Mouse (Mus musculus): Measurements from ENCODE around the gene Rnf121.
A peak's percentile ranks its signal among the peaks of the same experiment; 100 is the strongest.

The Rnf121 gene

DNA sequence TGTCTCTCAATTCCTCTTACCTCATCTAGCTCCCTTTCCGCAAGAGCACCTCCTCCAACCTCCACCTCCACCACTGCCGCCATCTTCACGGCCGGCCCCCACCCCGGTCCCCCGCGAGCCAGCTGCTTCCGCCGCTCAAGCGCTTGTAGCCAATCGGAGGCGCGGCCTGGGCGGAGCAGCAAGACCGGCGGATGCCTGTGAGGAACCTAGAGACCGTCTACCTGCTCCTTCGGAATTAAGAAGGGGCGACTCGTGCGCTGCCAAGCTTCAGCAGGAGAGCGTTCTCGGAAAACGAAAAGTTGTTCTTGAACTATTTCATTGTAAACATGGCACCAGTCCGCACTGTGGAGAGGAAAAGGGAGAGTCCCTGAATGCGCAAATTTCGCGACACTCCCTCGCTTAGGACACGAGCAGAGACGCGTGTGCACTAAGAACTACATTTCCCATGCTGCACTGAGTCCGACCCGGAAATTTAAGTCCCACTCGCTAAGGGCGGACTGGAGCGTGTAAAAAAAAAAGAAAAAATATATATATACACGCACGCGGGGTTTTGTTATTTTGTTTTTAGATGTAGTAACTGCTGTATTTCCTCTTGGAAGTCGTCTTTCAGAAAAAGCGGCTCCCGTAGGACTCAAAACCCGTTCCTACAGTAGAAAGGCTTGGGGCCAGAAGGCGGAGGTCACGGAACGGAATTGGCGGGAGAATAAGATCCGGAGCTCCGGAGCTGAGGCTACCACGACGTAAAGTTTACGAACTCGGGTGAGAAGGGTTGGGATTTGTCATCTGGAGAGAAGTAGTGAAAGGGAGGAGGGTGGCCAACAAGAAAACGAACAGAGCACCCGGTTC is at the start of gene Rnf121, which contains the start of the genes Xndc1 and Xntrpc:
TSS of gene Rnf121 (minus strand) at position 424 of the 846 bp plus-strand sequence.
TSS of gene Xndc1 (plus strand) at position 466 of the 846 bp plus-strand sequence.
TSS of gene Xntrpc (plus strand) at position 668 of the 846 bp plus-strand sequence.
- peak; percentile 95 for DNase-seq (ENCODE audit: extremely low spot score)

GRCm38 (mm10) chr7:102113151-102113729 is 48.0 kb upstream of the Rnf121 start:
- no peak for DNase-seq (ENCODE audit: extremely low spot score)

DNA sequence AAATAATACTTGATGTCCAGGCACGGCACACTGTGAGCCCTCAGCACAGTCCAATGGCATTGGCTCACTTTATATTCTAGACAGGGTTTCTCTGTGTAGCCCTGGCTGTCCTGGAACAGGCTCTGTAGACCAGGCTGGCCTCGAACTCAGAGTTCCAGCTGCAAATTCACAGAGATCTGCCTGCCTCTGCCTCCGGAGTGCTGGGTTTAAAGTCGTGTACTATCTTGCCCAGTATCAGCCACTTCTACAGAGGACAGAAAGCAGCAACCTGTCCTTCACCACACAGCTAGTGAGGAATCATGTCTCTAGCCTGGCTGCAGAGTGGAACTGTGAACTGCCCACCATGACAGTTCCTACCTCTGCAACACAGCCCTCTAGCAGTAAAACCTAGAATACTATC is 44.5 kb upstream of the Rnf121 start:
- no peak for DNase-seq (ENCODE audit: extremely low spot score)

GRCm38 (mm10) chr7:102109171-102109570 is 43.9 kb upstream of the Rnf121 start, which contains the start of gene Art5:
Art5 (minus strand) TSS chr7:102109489.
- DNase-seq (ENCODE audit: extremely low spot score) = no peak

DNA sequence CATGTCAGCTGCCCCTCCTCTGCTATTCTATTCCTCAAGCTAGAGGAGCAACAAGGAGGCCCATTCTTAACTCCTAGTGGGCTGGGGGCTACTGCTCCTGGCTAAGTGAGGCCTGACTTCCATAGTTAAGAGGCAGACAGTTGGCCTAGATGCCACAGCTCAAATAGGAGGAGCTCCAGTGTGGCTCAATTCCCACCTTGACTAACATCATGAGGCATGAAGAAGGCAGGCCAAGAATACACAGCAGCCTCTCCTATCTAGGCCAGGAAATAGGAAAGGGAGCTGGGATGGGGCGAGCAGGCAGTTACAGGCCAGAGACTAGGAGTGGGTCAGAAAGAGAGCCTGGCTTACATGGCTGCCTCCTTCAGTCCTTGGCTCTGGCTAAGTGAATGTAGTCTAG is 42.9 kb upstream of the Rnf121 start:
- DNase-seq (ENCODE audit: extremely low spot score) = no peak

DNA sequence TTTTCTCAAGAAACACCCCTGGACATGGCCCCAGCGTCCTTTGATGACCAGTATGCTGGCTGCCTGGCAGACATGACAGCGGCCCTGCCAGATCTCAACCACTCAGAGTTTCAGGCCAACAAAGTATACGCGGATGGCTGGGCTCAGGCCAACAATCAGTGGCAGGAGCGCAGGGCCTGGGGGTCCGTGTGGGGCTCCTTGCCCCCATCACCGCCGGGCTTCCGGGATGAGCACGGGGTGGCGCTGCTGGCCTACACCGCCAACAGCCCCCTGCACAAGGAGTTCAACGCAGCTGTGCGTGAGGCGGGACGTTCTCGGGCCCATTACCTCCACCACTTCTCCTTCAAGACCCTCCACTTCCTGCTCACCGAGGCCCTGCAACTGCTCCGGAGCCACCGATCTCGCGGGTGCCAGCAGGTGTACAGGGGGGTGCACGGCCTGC is 41.5 kb upstream of the Rnf121 start:
- DNase-seq (ENCODE audit: extremely low spot score) = peak; percentile 39

- no peak for DNase-seq (ENCODE audit: extremely low spot score)
Observed at GRCm38 (mm10) chr7:102104126-102104525, 38.9 kb upstream of the Rnf121 start.

DNA sequence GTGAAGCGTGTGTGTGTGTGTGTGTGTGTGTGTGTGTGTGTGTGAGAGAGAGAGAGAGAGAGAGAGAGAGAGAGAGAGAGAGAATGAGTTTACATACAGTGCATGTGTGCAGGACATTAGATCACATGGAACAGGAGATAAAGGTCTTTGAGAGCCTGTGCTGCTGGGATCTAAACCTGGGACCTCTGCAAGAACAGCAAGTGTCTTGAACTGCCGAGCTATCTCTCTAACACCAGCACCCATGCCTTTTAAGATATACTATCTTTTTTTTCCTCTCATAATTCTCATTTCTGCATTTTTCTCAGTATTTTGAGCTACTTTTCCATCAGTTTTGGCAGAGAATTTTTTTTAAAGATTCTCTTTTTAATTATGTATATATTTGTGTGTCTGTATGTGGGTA is 38.3 kb upstream of the Rnf121 start:
- DNase-seq (ENCODE audit: extremely low spot score) = no peak

DNA sequence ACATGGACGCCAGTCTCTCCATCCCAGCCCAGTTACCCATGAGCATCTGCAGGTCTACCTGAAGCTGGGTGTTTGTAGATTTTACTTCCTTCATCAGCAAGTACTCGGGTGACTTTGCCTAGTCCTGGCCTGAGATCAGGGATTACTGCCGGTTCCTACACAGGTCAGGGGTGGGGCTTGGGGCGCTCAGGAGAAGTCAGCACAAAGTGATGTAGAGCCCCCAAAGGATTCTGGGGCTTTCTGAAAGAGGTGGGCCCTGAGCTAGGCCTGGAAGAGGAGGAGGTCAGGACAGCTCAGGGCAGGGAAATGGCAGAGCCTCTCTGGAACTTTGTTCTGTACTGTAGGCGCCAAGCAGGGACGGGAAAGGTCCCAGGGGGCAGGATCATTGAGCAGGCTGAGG is 37.4 kb upstream of the Rnf121 start:
- peak; percentile 17 for DNase-seq (ENCODE audit: extremely low spot score)

DNA sequence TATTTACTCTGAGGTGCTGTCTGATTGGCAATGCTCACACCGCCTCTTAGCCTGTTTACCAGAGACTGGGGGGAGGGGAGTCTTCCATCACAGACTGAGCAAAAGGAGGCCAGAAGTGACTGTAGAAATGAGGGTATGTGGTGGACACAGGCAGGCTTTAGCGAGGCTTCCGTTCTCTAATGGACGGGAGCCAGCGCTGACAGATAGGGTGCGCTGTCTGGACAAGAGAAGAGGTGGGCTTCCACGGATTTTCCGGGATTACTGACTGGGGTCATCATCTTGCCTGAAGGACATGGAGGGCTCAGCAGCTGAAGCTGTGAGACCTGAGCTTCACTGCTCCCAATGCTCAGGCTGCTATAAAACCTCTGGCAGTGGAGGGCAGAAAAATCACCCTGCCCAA is 37.0 kb upstream of the Rnf121 start:
- DNase-seq (ENCODE audit: extremely low spot score) = peak; percentile 22

DNA sequence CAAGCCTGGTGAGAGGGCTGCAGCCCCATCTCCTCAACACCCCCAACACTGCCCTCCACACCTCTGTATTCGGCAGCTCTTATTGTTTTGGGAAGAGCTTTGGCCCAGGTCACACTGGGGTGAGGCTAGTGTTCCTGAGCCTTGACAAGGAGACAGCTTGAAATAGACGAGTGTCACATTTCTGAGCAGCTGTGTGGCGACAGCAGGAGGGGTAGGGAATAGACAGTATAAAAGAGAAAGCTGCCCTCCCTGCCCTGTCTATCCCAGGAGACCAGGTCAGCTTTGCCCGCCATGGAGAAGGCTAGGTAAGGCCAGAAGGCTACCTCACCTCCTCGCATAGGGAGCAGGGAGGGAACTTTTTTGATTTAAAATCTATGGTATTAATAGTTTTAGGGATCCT is 36.2 kb upstream of the Rnf121 start, which contains the start of gene Art1:
TSS of gene Art1 (plus strand) at position 257 of the 400 bp plus-strand sequence.
- DNase-seq (ENCODE audit: extremely low spot score) = peak; percentile 19

GRCm38 (mm10) chr7:102100868-102101267 is 35.6 kb upstream of the Rnf121 start:
- DNase-seq (ENCODE audit: extremely low spot score) = no peak

DNA sequence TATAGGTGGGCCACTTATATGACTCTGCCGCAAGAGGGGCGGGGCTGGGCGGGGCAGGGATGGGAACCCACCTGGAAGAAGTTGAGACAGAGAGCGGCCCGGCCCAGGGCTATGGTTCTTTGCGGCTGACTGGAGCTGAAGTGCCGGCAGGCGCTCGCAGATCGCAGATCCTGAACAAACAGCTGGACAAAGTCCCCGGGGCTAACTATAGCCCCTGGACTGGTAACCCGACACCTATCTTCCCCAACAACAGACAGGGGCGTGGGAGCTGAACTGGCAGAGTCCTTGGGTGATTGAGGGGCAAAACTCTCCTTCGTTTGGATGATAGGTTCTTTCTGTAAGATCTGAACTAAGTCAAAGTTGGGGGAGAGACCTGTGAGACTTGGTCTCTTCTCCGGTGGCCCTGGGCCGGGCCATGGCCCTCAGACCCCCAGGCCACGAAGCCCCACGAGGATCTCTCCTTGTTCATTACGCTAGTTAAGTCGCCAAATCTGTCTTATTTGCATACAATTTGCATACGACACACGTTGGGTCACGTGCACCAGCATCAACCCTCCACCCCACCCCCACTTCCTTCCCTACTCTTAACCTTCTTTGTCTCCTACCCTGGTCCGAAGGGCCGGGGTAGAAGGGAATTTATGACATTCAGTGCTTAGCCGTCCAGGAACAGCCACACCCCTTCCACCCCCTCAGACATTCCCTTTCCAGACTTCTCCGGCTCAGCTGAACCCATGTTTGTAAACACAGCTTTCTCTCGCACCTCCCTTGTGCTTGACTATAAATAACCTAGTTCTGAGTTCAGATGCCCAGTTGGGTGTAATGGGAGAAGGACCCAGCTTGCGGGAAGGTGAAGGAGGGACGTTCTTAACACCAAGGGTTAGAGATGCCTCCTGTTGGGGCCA is 34.7 kb upstream of the Rnf121 start:
- peak; percentile 74 for DNase-seq (ENCODE audit: extremely low spot score)

DNA sequence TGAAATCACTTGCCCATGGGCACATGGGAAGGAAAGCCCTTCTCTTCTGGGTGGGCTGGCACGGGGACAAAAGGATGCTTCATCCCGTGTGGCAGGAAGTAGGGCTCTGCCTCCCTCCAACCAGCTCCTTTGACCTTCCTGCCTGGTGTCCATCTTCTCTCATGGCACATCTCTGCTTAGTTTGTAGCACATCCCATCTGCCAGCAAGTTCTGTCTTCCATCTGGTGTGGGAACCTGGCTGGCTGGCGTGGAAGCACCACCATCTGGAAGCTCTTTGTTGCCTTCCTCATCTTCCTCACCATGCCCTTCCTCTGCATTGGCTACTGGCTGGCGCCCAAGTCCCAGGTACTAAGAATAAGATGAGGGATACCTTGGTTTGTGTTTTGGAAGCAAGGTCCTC is 22.1 kb upstream of the Rnf121 start:
- DNase-seq (ENCODE audit: extremely low spot score) = no peak

GRCm38 (mm10) chr7:102084041-102084696 is 18.9 kb upstream of the Rnf121 start:
- no peak for DNase-seq (ENCODE audit: extremely low spot score)

DNA sequence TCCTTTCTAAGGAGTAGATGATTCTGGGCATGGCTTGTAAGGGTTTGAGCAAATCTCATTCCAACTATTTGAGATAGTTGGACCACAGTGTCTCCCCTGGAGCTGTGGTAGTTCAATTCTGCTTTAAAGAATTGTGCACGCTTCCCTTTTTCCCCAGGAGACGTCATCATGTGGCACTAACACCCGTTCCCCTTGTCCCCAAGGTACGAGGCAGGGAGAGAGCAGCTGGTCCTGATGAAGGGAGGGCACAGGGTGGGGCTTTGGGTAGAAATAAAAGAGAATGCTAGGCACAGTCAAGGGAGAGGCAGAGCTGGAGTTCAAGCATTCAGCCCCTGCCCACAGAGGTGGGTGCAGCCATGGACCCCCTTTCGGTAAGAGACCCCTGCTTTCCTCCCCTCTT is 17.5 kb upstream of the Rnf121 start, which contains the start of gene Trpc2:
TSS of gene Trpc2 (plus strand) at position 301 of the 400 bp plus-strand sequence.
- no peak for DNase-seq (ENCODE audit: extremely low spot score)

- no peak for DNase-seq (ENCODE audit: extremely low spot score)
Observed at GRCm38 (mm10) chr7:102081784-102082183, 16.5 kb upstream of the Rnf121 start.

GRCm38 (mm10) chr7:102080311-102080710 is 15.0 kb upstream of the Rnf121 start:
- DNase-seq (ENCODE audit: extremely low spot score) = no peak

DNA sequence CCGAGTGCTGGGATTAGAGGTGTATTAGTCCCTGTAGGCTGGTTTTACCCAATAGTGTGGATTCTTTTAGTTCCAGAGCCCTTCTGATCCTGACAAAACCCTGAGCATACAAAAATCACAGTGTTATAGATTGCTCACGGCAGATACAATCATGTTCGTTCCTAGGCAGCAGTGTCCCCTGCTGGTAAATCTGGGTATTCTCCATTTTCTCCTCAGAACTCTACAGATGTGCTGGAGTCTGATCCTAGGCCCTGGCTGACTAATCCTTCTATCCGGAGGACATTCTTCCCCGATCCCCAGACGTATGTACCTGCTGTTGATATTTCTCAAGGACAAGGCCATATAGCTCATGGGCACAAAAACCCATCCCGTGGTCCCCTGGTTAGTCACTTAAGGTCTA is 13.2 kb upstream of the Rnf121 start:
- DNase-seq (ENCODE audit: extremely low spot score) = no peak

GRCm38 (mm10) chr7:102076714-102077296 is 11.5 kb upstream of the Rnf121 start:
- DNase-seq (ENCODE audit: extremely low spot score) = no peak

- DNase-seq (ENCODE audit: extremely low spot score) = no peak
Observed at GRCm38 (mm10) chr7:102066363-102066762, 1.1 kb upstream of the Rnf121 start.
